Mouse (Mus musculus): ENCODE data around the gene Gm20388. TPM values are rescaled to one million over a fixed set of nuclear protein-coding genes. Genes with fewer than 3 reads are reported as not detected.

Gm20388 gene
- polyA plus RNA-seq, 1 experiment from 2014 or later: not detected

DNA sequence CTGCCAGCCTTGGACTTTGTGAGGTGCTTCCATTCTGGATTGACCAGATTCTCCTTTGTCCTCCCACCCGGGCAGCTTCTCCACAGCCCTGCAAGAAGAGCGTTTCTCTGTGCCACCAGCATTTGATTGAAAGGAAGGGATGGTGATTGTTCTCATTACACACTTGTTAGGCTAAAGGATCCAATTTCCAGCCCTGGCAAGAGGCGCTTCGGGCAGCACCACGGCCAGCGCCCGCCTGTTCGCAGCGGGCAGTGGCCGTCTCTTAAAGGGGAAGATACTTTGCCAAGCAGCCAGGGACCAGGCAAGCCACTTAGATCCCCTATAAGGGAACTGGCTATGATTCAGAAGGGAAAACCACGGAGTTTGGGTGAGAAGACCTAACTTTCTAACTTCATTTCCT lies 3980.6 kb downstream of the Gm20388 start:
- ATAC-seq (ENCODE audit: low FRiP score, low TSS enrichment): no peak
- H3K4me3 ChIP-seq (ENCODE audit: low read length): peak overlapping the region; percentile 20; the same call in 1 of the 2 replicates
- H3K36me3 ChIP-seq (ENCODE audit: control insufficient read depth, insufficient read depth, low read length): no peaks in the 10 kb centered on the region
- 2% methylated on average over 11 of the region's 11 CpGs for WGBS
- no peak overlapping the region for H3K27ac ChIP-seq (ENCODE audit: low read depth, low read length)
- no peaks in the 10 kb centered on the region for H3K4me1 ChIP-seq (ENCODE audit: control insufficient read depth, insufficient read depth, low read length)
- H3K4me2 ChIP-seq (replicated peaks; ENCODE audit: low read depth, low read length): no peak overlapping the region; the same call in 1 of the 2 replicates
- H3K9me3 ChIP-seq (ENCODE audit: control insufficient read depth, low read length): no peaks in the 10 kb centered on the region
- H3K9ac ChIP-seq (ENCODE audit: low read depth, low read length): no peak overlapping the region
- H3K27me3 ChIP-seq (ENCODE audit: control insufficient read depth, insufficient read depth, low read length): peaks cover 56% of the 10 kb centered on the region

DNA sequence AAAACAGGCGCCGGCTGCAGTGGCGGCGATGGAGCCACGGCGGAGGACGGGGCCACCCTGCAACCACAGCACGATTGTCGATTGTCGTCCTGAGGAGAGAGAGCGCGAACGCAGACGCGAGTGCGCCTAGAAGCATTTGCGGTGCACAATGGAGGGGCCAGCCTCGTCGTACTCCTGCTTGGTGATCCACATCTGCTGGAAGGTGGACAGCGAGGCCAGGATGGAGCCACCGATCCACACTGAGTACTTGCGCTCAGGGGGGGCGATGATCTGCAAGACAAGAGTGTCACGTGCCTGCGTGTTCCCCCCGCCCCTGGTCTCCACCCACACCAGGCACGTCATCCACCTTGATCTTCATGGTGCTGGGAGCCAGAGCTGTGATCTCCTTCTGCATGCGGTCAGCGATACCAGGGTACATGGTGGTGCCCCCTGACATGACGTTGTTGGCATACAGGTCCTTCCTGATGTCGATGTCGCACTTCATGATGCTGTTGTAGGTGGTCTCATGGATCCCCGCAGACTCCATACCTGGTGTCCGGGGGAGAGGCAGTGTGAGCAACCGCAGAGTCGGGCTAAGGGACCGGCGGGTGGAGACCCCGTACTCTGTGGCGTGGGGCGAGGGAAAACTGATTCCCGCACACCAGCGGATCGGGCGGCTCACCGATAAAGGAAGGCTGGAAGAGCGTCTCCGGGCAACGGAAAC lies 3981.4 kb downstream of the Gm20388 start:
- Histone ChIP-seq H3K9ac (ENCODE audit: low read depth, low read length) (no peak overlapping the region), H3K4me1 (ENCODE audit: control insufficient read depth, insufficient read depth, low read length) (no peaks in the 10 kb centered on the region), H3K27me3 (ENCODE audit: control insufficient read depth, insufficient read depth, low read length) (peaks cover 58% of the 10 kb centered on the region), H3K4me3 (ENCODE audit: low read length) (peak overlapping the region; percentile 20), H3K9me3 (ENCODE audit: control insufficient read depth, low read length) (no peaks in the 10 kb centered on the region), H3K27ac (ENCODE audit: low read depth, low read length) (no peak overlapping the region), H3K4me2 (replicated peaks; ENCODE audit: low read depth, low read length) (peak overlapping the region; percentile 23), H3K36me3 (ENCODE audit: control insufficient read depth, insufficient read depth, low read length) (no peaks in the 10 kb centered on the region)
- no peak for ATAC-seq (ENCODE audit: low FRiP score, low TSS enrichment)
- 2% methylated on average over 49 of the region's 49 CpGs for WGBS

DNA sequence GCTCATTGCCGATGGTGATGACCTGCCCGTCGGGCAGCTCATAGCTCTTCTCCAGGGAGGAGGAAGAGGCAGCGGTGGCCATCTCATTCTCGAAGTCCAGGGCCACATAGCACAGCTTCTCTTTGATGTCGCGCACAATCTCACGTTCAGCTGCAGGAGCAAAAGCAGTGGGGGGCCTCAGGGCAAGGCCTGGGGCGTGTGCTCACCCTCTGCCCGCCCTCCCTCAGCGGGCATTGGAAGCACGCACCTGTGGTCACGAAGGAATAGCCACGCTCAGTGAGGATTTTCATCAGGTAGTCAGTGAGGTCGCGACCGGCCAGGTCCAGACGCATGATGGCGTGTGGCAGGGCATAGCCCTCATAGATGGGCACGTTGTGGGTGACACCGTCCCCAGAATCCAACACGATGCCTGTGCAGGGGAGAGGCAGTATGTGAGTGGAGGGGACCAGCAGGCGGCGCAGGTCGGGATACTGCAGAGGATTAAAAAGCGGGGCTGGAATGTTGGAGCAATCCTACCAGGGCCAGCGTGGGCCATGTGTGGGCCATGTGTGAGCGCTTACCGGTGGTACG lies 3982.0 kb downstream of the Gm20388 start:
- WGBS: 15% methylated on average over 30 of the region's 30 CpGs
- H3K36me3 ChIP-seq (ENCODE audit: control insufficient read depth, insufficient read depth, low read length): no peaks in the 10 kb centered on the region
- no peaks in the 10 kb centered on the region for H3K9me3 ChIP-seq (ENCODE audit: control insufficient read depth, low read length)
- no peaks in the 10 kb centered on the region for H3K4me1 ChIP-seq (ENCODE audit: control insufficient read depth, insufficient read depth, low read length)
- ATAC-seq (ENCODE audit: low FRiP score, low TSS enrichment): no peak; the same call in 1 of the 2 replicates
- no peak overlapping the region for H3K27ac ChIP-seq (ENCODE audit: low read depth, low read length)
- H3K9ac ChIP-seq (ENCODE audit: low read depth, low read length): no peak overlapping the region
- no peak overlapping the region for H3K4me2 ChIP-seq (replicated peaks; ENCODE audit: low read depth, low read length)
- H3K27me3 ChIP-seq (ENCODE audit: control insufficient read depth, insufficient read depth, low read length): peaks cover 58% of the 10 kb centered on the region
- no peak overlapping the region for H3K4me3 ChIP-seq (ENCODE audit: low read length)

DNA sequence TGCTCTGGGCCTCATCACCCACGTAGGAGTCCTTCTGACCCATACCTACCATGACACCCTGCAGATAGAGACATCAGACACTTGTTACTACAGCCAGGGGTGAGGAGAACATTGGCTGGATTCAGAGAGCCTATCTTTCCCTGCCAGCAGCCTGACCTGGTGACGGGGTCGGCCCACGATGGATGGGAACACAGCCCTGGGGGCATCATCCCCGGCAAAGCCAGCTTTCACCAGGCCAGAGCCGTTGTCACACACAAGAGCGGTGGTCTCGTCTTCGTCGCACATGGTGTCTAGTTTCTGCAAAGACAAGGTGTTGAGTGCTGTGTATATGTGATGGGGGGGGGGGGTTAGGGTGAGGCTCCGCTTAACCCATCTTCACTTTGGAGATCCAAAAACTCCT lies 3982.8 kb downstream of the Gm20388 start:
- Histone ChIP-seq H3K36me3 (ENCODE audit: control insufficient read depth, insufficient read depth, low read length) (no peaks in the 10 kb centered on the region), H3K27me3 (ENCODE audit: control insufficient read depth, insufficient read depth, low read length) (peaks cover 58% of the 10 kb centered on the region), H3K9me3 (ENCODE audit: control insufficient read depth, low read length) (no peaks in the 10 kb centered on the region), H3K4me2 (replicated peaks; ENCODE audit: low read depth, low read length) (no peak overlapping the region), H3K4me3 (ENCODE audit: low read length) (no peak overlapping the region), H3K27ac (ENCODE audit: low read depth, low read length) (no peak overlapping the region), H3K4me1 (ENCODE audit: control insufficient read depth, insufficient read depth, low read length) (no peaks in the 10 kb centered on the region), H3K9ac (ENCODE audit: low read depth, low read length) (no peak overlapping the region)
- WGBS: 77% methylated on average over 11 of the region's 11 CpGs
- no peak for ATAC-seq (ENCODE audit: low FRiP score, low TSS enrichment)

DNA sequence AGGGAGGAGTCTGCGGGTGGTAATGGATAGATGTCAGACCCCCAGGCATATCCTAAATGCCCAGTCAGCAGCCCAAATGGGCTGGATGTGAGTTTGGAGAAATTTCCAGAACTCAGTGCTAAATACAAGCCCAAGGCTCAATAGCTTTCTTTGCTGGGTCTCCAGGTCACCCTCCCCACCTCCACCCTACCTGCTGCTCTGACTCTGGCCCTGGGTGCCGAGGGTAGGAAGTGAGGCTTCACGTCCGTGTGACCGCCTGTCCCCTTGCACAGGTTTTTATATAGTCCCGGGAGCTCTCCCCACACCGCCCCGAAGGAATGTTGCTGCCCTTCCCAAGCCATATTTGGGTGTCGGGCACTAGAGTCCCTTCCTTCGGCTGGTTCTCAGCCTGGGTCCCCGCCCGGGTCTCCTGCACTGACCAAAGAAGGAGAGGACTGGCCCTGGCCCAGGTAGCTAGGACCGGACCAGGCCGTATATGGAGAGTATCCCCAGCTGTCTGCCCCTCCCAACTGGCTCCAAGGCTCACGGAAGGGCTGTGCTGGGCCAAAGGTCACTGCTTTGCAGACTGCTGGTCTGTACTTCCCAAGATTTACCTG lies 3984.0 kb downstream of the Gm20388 start, which contains the start of gene Acta1:
Acta1 (minus strand) TSS at position 250 of the 596 bp plus-strand sequence.
- Histone ChIP-seq H3K9ac (ENCODE audit: low read depth, low read length) (no peak within 1 kb of the TSS), H3K27me3 (ENCODE audit: control insufficient read depth, insufficient read depth, low read length) (peaks cover 58% of the 10 kb centered on the region), H3K4me2 (replicated peaks; ENCODE audit: low read depth, low read length) (no peak within 1 kb of the TSS), H3K27ac (ENCODE audit: low read depth, low read length) (no peak within 1 kb of the TSS), H3K36me3 (ENCODE audit: control insufficient read depth, insufficient read depth, low read length) (peaks cover 7% of the 10 kb centered on the region; the same call in 1 of the 2 replicates), H3K9me3 (ENCODE audit: control insufficient read depth, low read length) (no peaks in the 10 kb centered on the region), H3K4me3 (ENCODE audit: low read length) (no peak within 1 kb of the TSS), H3K4me1 (ENCODE audit: control insufficient read depth, insufficient read depth, low read length) (no peaks in the 10 kb centered on the region)
- 26% methylated on average over 15 of the region's 15 CpGs for WGBS
- ATAC-seq (ENCODE audit: low FRiP score, low TSS enrichment): no peak

DNA sequence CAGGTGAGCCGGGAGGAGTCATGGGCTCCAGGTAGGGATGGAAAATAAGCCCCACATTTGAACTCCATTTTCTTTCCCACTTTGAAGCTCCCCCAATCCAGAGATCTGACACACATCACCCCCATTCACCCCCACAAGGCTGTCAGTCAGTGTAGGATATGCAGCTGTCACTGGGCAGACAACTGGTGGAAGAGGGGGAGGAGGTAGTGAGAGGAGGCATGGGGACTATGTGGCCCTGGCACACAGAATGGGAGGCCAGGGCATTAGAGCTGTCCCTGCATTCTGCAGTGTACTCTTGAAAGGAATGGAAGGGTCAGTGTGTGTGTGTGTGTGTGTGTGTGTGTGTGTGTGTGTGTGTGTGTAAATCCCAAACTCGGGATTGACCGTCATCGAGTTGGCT lies 3984.6 kb downstream of the Gm20388 start:
- no peak overlapping the region for H3K4me2 ChIP-seq (replicated peaks; ENCODE audit: low read depth, low read length)
- WGBS: 88% methylated on average over 4 of the region's 4 CpGs
- no peak for ATAC-seq (ENCODE audit: low FRiP score, low TSS enrichment)
- H3K9ac ChIP-seq (ENCODE audit: low read depth, low read length): no peak overlapping the region
- H3K9me3 ChIP-seq (ENCODE audit: control insufficient read depth, low read length): no peaks in the 10 kb centered on the region
- peaks cover 58% of the 10 kb centered on the region for H3K27me3 ChIP-seq (ENCODE audit: control insufficient read depth, insufficient read depth, low read length)
- H3K4me3 ChIP-seq (ENCODE audit: low read length): no peak overlapping the region
- no peak overlapping the region for H3K27ac ChIP-seq (ENCODE audit: low read depth, low read length)
- no peaks in the 10 kb centered on the region for H3K4me1 ChIP-seq (ENCODE audit: control insufficient read depth, insufficient read depth, low read length)
- peaks cover 8% of the 10 kb centered on the region; the same call in 1 of the 2 replicates for H3K36me3 ChIP-seq (ENCODE audit: control insufficient read depth, insufficient read depth, low read length)

DNA sequence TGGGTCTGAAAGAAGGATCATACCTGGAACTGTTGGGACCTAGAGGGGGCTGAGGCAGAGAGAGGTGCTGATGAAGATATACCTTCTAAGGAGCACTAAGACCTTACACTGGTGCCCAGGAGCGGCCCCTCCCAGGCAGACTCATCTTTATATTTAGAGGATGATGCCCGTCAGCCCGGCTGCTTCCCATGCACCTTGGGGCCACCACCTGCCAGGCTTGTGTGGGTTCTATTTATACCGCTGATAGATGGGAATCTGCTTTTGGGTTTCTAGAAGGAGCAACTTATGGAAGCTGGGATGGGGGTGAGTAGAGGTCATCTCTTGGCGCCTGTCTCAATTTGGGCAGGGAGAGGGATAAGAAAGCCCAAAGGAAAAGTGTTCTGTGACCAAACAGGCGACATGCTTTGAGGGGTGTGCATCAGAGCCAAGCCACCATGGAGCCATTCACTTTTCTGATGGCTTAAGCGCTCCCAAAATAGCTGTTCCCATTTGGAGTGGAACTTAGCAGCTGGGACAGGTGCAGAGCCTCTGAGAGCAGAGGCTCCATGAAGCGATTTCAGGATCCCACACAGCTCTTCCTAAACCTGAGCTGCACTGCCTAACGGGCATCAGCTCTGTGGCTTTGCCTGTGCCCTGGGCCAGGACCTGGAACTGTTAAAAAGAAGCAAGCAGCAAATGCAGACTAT lies 3985.2 kb downstream of the Gm20388 start:
- no peak overlapping the region for H3K27ac ChIP-seq (ENCODE audit: low read depth, low read length)
- peaks cover 14% of the 10 kb centered on the region; the same call in 1 of the 2 replicates for H3K36me3 ChIP-seq (ENCODE audit: control insufficient read depth, insufficient read depth, low read length)
- WGBS: 71% methylated on average over 9 of the region's 9 CpGs
- H3K9me3 ChIP-seq (ENCODE audit: control insufficient read depth, low read length): no peaks in the 10 kb centered on the region
- no peak for ATAC-seq (ENCODE audit: low FRiP score, low TSS enrichment)
- no peak overlapping the region for H3K9ac ChIP-seq (ENCODE audit: low read depth, low read length)
- no peaks in the 10 kb centered on the region for H3K4me1 ChIP-seq (ENCODE audit: control insufficient read depth, insufficient read depth, low read length)
- H3K27me3 ChIP-seq (ENCODE audit: control insufficient read depth, insufficient read depth, low read length): peaks cover 52% of the 10 kb centered on the region
- H3K4me3 ChIP-seq (ENCODE audit: low read length): no peak overlapping the region
- no peak overlapping the region for H3K4me2 ChIP-seq (replicated peaks; ENCODE audit: low read depth, low read length)

DNA sequence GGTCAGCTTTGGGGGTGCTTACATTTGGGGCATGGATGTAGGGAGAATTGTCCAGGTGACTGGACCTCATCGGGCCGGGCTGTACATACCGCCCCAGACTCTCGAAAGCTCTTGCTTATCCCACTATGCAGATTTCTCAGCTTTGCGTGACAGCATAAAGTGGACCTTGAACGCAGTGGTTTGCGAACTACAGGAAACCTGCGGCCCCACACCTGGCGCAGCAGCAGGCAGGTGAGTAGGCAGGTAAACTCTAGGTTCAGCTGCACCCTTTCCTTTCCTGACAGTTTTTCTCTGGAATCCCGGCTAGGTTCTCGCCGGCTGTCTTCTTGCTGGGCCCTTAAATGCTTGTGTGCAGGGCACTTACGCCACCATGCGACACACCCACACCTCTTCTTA lies 3985.7 kb downstream of the Gm20388 start:
- H3K27me3 ChIP-seq (ENCODE audit: control insufficient read depth, insufficient read depth, low read length): peaks cover 46% of the 10 kb centered on the region

More for the DNA sequence above, 3985.7 kb downstream of the Gm20388 start:
- Histone ChIP-seq H3K9ac (ENCODE audit: low read depth, low read length) (no peak overlapping the region), H3K4me3 (ENCODE audit: low read length) (no peak overlapping the region), H3K9me3 (ENCODE audit: control insufficient read depth, low read length) (no peaks in the 10 kb centered on the region), H3K27ac (ENCODE audit: low read depth, low read length) (no peak overlapping the region), H3K36me3 (ENCODE audit: control insufficient read depth, insufficient read depth, low read length) (peaks cover 17% of the 10 kb centered on the region), H3K4me2 (replicated peaks; ENCODE audit: low read depth, low read length) (no peak overlapping the region), H3K4me1 (ENCODE audit: control insufficient read depth, insufficient read depth, low read length) (no peaks in the 10 kb centered on the region)
- ATAC-seq (ENCODE audit: low FRiP score, low TSS enrichment): no peak
- WGBS: 56% methylated on average over 14 of the region's 14 CpGs
